7 mouse cellular contexts compared by ENCODE assay signal in the genomic region with DNA sequence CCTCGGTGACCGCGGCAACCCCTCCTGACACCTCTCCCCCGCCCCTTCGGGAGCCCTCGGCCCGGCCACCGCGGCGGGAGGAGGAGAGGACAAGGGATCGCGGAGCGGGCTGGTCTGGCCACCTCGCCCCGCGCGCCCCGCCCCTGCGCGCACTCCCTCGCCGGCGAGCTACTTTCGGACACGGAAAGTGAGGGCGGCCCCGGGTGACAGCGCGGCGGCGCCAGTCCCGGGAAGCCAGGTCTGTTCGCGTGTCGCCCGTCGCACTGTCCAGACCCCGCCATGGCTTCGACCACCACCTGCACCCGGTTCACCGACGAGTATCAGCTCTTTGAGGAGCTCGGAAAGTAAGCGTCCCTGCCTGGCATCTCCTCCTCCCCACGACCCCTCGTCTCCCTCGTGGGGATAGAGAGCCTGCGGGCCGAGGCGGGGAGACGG. TPM values are rescaled to one million over a fixed set of nuclear protein-coding genes. Genes with fewer than 3 reads are reported as not detected.
DNase-seq lines count a peak whose midpoint lies in the region; ATAC-seq and TF ChIP-seq lines count a peak whose summit lies in the region.

No protein-coding gene starts in this region.

- H3K4me1 ChIP-seq in embryonic facial prominence, embryonic 10.5 days: peaks cover 14% of the 10 kb centered on the region
- no peaks in the 10 kb centered on the region for H3K4me1 ChIP-seq in heart, adult 2 months (ENCODE audit: control insufficient read depth, insufficient read depth, low read length)
- no peaks in the 10 kb centered on the region for H3K4me1 ChIP-seq in kidney, embryonic 14.5 days (ENCODE audit: control insufficient read depth, insufficient read depth, low read length)
- H3K4me1 ChIP-seq in liver, embryonic 11.5 days (replicated peaks; ENCODE audit: control insufficient read depth, insufficient read depth, low read length): no peaks in the 10 kb centered on the region
- no peaks in the 10 kb centered on the region for H3K4me1 ChIP-seq in midbrain, postnatal 0 days (ENCODE audit: insufficient read depth, low read length)

- H3K27ac ChIP-seq in embryonic facial prominence, embryonic 10.5 days (replicated peaks): peak overlapping the region; percentile 91
- H3K27ac ChIP-seq in heart, adult 2 months: peak overlapping the region; percentile 99
- H3K27ac ChIP-seq in kidney, embryonic 14.5 days (ENCODE audit: low read depth, low read length): peak overlapping the region; percentile 96
- H3K27ac ChIP-seq in liver, embryonic 11.5 days (ENCODE audit: low read depth, low read length): peak overlapping the region; percentile 82; the same call in 1 of the 2 replicates
- peak overlapping the region; percentile 97 for H3K27ac ChIP-seq in midbrain, postnatal 0 days (ENCODE audit: low read depth, low read length)

- H3K36me3 ChIP-seq in embryonic facial prominence, embryonic 10.5 days (replicated peaks): no peaks in the 10 kb centered on the region; the same call in 1 of the 2 replicates
- H3K36me3 ChIP-seq in heart, adult 2 months (ENCODE audit: control insufficient read depth, insufficient read depth, low read length): peaks cover 13% of the 10 kb centered on the region
- H3K36me3 ChIP-seq in kidney, embryonic 14.5 days (ENCODE audit: control insufficient read depth, insufficient read depth, low read length): no peaks in the 10 kb centered on the region
- peaks cover 2% of the 10 kb centered on the region; the same call in 1 of the 2 replicates for H3K36me3 ChIP-seq in liver, embryonic 11.5 days (ENCODE audit: control insufficient read depth, insufficient read depth, low read length)
- no peaks in the 10 kb centered on the region for H3K36me3 ChIP-seq in midbrain, postnatal 0 days (ENCODE audit: insufficient read depth, low read length)

- H3K79me2 ChIP-seq in heart, adult 2 months (replicated peaks; ENCODE audit: control insufficient read depth, insufficient read depth, low read length): peaks cover under 1% of the 10 kb centered on the region

- H3K4me2 ChIP-seq in kidney, embryonic 14.5 days (replicated peaks; ENCODE audit: low read depth, low read length): peak overlapping the region; percentile 89
- H3K4me2 ChIP-seq in liver, embryonic 11.5 days: peak overlapping the region; percentile 85
- peak overlapping the region; percentile 93 for H3K4me2 ChIP-seq in midbrain, postnatal 0 days (ENCODE audit: low read depth, low read length, poor library complexity, severe bottlenecking)

- peak overlapping the region; percentile 78 for H3K4me3 ChIP-seq in embryonic facial prominence, embryonic 10.5 days
- H3K4me3 ChIP-seq in heart, adult 2 months: peak overlapping the region; percentile 93
- H3K4me3 ChIP-seq in kidney, embryonic 14.5 days (ENCODE audit: low read length): peak overlapping the region; percentile 82
- peak overlapping the region; percentile 63 for H3K4me3 ChIP-seq in liver, embryonic 11.5 days (ENCODE audit: low read depth, low read length)
- H3K4me3 ChIP-seq in midbrain, postnatal 0 days (ENCODE audit: low read depth, low read length): peak overlapping the region; percentile 88

- intact Hi-C loops in heart, adult 2 months (cut with DNase I): loop anchor here (1.0 to 5.0 kb wide), 5 partner anchors 14 to 174 kb away; no protein-coding TSS in a partner anchor

- ATAC-seq in kidney, embryonic 14.5 days (ENCODE audit: low FRiP score, low TSS enrichment): peak; percentile 80
- peak; percentile 60 for ATAC-seq in liver, embryonic 11.5 days (replicated peaks; ENCODE audit: low FRiP score)
- ATAC-seq in midbrain, postnatal 0 days (ENCODE audit: low FRiP score): peak; percentile 61

- H3K9me3 ChIP-seq in embryonic facial prominence, embryonic 10.5 days: no peaks in the 10 kb centered on the region
- no peaks in the 10 kb centered on the region for H3K9me3 ChIP-seq in kidney, embryonic 14.5 days (ENCODE audit: control insufficient read depth, low read length)
- no peaks in the 10 kb centered on the region for H3K9me3 ChIP-seq in liver, embryonic 11.5 days (ENCODE audit: control insufficient read depth, low read length)
- no peaks in the 10 kb centered on the region for H3K9me3 ChIP-seq in midbrain, postnatal 0 days (ENCODE audit: low read length)

- H3K27me3 ChIP-seq in embryonic facial prominence, embryonic 10.5 days (replicated peaks; ENCODE audit: low read depth, poor library complexity, severe bottlenecking): no peaks in the 10 kb centered on the region
- no peaks in the 10 kb centered on the region for H3K27me3 ChIP-seq in heart, adult 2 months (ENCODE audit: control insufficient read depth, insufficient read depth, low read length)
- no peaks in the 10 kb centered on the region for H3K27me3 ChIP-seq in kidney, embryonic 14.5 days (ENCODE audit: control insufficient read depth, insufficient read depth, low read length)
- peaks cover 6% of the 10 kb centered on the region; the same call in 1 of the 2 replicates for H3K27me3 ChIP-seq in liver, embryonic 11.5 days (replicated peaks; ENCODE audit: control insufficient read depth, insufficient read depth, low read length)
- H3K27me3 ChIP-seq in midbrain, postnatal 0 days (ENCODE audit: insufficient read depth, low read length): no peaks in the 10 kb centered on the region

- TF ChIP-seq POLR2A in heart, adult 2 months (IDR thresholded peaks at IDR 0.05; ENCODE audit: insufficient read depth, low read depth, low read length): no peak

- H3K9ac ChIP-seq in heart, adult 2 months (ENCODE audit: low read depth, low read length): peak overlapping the region; percentile 86
- peak overlapping the region; percentile 84 for H3K9ac ChIP-seq in kidney, embryonic 14.5 days (ENCODE audit: low read depth, low read length)
- peak overlapping the region; percentile 68 for H3K9ac ChIP-seq in liver, embryonic 11.5 days (ENCODE audit: low read depth, low read length)
- H3K9ac ChIP-seq in midbrain, postnatal 0 days (replicated peaks; ENCODE audit: low read length, poor library complexity, severe bottlenecking): peak overlapping the region; percentile 90

- TF ChIP-seq EP300 in heart, adult 2 months (IDR thresholded peaks at IDR 0.05; ENCODE audit: insufficient read depth, low read depth, low read length): no peak

- WGBS in embryonic facial prominence, embryonic 10.5 days: under 1% methylated on average over 51 of the region's 51 CpGs
- WGBS in heart, adult 2 months: under 1% methylated on average over 45 of the region's 51 CpGs
- WGBS in kidney, embryonic 14.5 days: under 1% methylated on average over 39 of the region's 51 CpGs
- 1% methylated on average over 38 of the region's 51 CpGs for WGBS in liver, embryonic 11.5 days
- WGBS in midbrain, postnatal 0 days: under 1% methylated on average over 45 of the region's 51 CpGs

- DNase-seq in adrenal gland, adult 18-20 months (ENCODE audit: low spot score in 2 of 2): peak; percentile 80 to 84
- DNase-seq in embryonic facial prominence, embryonic 10.5 days (ENCODE audit: low spot score): no peak
- DNase-seq in heart, adult 2 months: peak; percentile 90 to 91
- peak; percentile 79 for DNase-seq in liver, embryonic 11.5 days (ENCODE audit: low spot score)
- DNase-seq in midbrain, postnatal 0 days (ENCODE audit: low spot score): no peak
- peak; percentile 71 to 72 for DNase-seq in spleen, postnatal 36 days (ENCODE audit: low spot score in 2 of 2)

- TF ChIP-seq CTCF in heart, adult 2 months (IDR thresholded peaks at IDR 0.05): no peak
- TF ChIP-seq CTCF in midbrain, postnatal 0 days (IDR thresholded peaks at IDR 0.05): no peak

RNA-seq across cellular contexts. Expression of gene Camk2d, which starts 1.1 kb away (rescaled TPM):
- total RNA-seq in adrenal gland, adult 18-20 months (2021): 10 to 100 TPM; 90.2 to 95.1 TPM
- 12.3 and 13.7 TPM in 2 replicates for polyA plus RNA-seq in embryonic facial prominence, embryonic 10.5 days (2016; fragmentation: Nextera tagmentation; extraction: Ambion mirVana)
- 100 to 1,000 TPM; 131 to 133 TPM for total RNA-seq in heart, adult 2 months (2021)
- polyA plus RNA-seq in heart, adult 2 months (2012; rRNA removed): 135 and 218 TPM in 2 replicates
- polyA plus RNA-seq in kidney, embryonic 14.5 days (2014; fragmentation: Nextera tagmentation; extraction: Ambion mirVana): 20.3 and 29.4 TPM in 2 replicates
- 8.5 and 10.5 TPM in 2 replicates for polyA plus RNA-seq in liver, embryonic 11.5 days (2014; fragmentation: Nextera tagmentation; extraction: Ambion mirVana)
- total RNA-seq in midbrain, postnatal 0 days (2014; rRNA removed): 143 and 162 TPM in 2 replicates
- 83.5 and 95.8 TPM in 2 replicates for polyA plus RNA-seq in midbrain, postnatal 0 days (2015; fragmentation: Nextera tagmentation; extraction: Ambion mirVana)

Comparison
In these comparisons a context has a peak if more than half of its experiments do, and no peak if none do; other contexts are left out.
1. DNase-seq: peak in adrenal gland, adult 18-20 months (2 of 2), heart, adult 2 months (2 of 2), liver, embryonic 11.5 days (single experiment) and spleen, postnatal 36 days (2 of 2); none in embryonic facial prominence, embryonic 10.5 days (single experiment) and midbrain, postnatal 0 days (single experiment).
2. Peak in every context shown above with its lines, with median percentiles within 50 percentile points of each other: H3K27ac ChIP-seq, H3K4me3 ChIP-seq, H3K9ac ChIP-seq, ATAC-seq and H3K4me2 ChIP-seq.